24 mouse cellular contexts compared by ENCODE assay signal in the genomic region with DNA sequence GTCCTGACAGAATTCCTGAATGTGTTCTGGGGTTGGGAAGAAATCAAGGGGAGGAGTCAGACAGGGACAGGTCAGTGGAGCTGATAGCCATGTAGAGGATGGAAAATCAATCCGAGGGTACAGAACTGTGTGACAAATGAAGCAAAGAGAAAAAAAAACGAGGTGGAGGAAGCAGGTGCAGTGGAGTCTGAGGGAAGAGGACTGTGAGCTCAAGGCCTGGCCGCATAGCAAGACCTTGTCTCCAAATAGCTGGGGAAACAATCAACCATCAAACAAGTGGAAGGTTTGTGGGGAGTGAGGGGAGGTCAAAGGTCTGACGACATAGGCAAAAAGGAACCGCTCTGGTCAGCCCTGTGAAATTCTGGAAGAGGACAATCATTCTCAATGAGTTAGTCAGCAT. TPM values are rescaled to one million over a fixed set of nuclear protein-coding genes. Genes with fewer than 3 reads are reported as not detected.
DNase-seq lines count a peak whose midpoint lies in the region; ATAC-seq and TF ChIP-seq lines count a peak whose summit lies in the region.
"Had no signal": no experiment of that assay in that cellular context is flagged by ENCODE, and none has a peak within 500 bp of the region (broad histone marks: within the 10 kb centered on the region; RNA-seq: fewer than 3 reads in every experiment).

No protein-coding gene starts in this region.

- H3K79me2 ChIP-seq in heart, adult 2 months (replicated peaks; ENCODE audit: control insufficient read depth, insufficient read depth, low read length): no peaks in the 10 kb centered on the region

- TF ChIP-seq EP300 in heart, adult 2 months (IDR thresholded peaks at IDR 0.05; ENCODE audit: insufficient read depth, low read depth, low read length): no peak

- no peak for TF ChIP-seq POLR2A in heart, adult 2 months (IDR thresholded peaks at IDR 0.05; ENCODE audit: insufficient read depth, low read depth, low read length)

- no peaks in the 10 kb centered on the region for H3K36me3 ChIP-seq in heart, adult 2 months (ENCODE audit: control insufficient read depth, insufficient read depth, low read length)
- H3K36me3 ChIP-seq: embryonic facial prominence, embryonic 10.5 days; embryonic facial prominence, embryonic 12.5 days; forebrain, embryonic 10.5 days; forebrain, embryonic 12.5 days; G1E had no signal

- H3K27ac ChIP-seq in heart, adult 2 months: no peak overlapping the region
- H3K27ac ChIP-seq: embryonic facial prominence, embryonic 10.5 days; embryonic facial prominence, embryonic 12.5 days; forebrain, embryonic 10.5 days; forebrain, embryonic 12.5 days had no signal

- intact Hi-C loops in heart, adult 2 months (cut with DNase I): no loop called here

- H3K4me3 ChIP-seq in heart, adult 2 months: no peak overlapping the region
- H3K4me3 ChIP-seq: embryonic facial prominence, embryonic 10.5 days; embryonic facial prominence, embryonic 12.5 days; forebrain, embryonic 10.5 days; forebrain, embryonic 12.5 days had no signal

- no peaks in the 10 kb centered on the region for H3K4me1 ChIP-seq in heart, adult 2 months (ENCODE audit: control insufficient read depth, insufficient read depth, low read length)
- H3K4me1 ChIP-seq: embryonic facial prominence, embryonic 12.5 days; forebrain, embryonic 12.5 days had no signal

- H3K27me3 ChIP-seq in heart, adult 2 months (ENCODE audit: control insufficient read depth, insufficient read depth, low read length): no peaks in the 10 kb centered on the region
- H3K27me3 ChIP-seq: CH12.LX; embryonic facial prominence, embryonic 12.5 days; forebrain, embryonic 12.5 days had no signal

- TF ChIP-seq CTCF in heart, adult 2 months (IDR thresholded peaks at IDR 0.05): no peak

- peak; percentile 42 for DNase-seq in heart, adult 11 months
- DNase-seq in heart, adult 2 months: no peak
- DNase-seq in 3T3-L1 (ENCODE audit: low read depth, low spot score): peak; percentile 27
- peak; percentile 67 for DNase-seq in Muller cell, postnatal 12 days (ENCODE audit: inconsistent ontology term)
- DNase-seq in layer of hippocampus, adult 8-10 months (ENCODE audit: low spot score in 2 of 2): no peak
- DNase-seq: adrenal gland, adult 8-10 months; adrenal gland, postnatal 14 days; adrenal gland, postnatal 36 days; cerebellum, adult 11-12 months; cerebellum, adult 2 months; cerebellum, adult 9-10 months; cerebellum, postnatal 10 days; cerebellum, postnatal 25 days had no signal

- WGBS in heart, adult 2 months: 49% methylated on average over 5 of the region's 5 CpGs

- ATAC-seq in erythroid progenitor cell, adult 5-6 weeks (replicated peaks; ENCODE audit: low FRiP score, poor library complexity, severe bottlenecking): no peak
- ATAC-seq: activated CD4-positive, CD25-positive, alpha-beta regulatory T cell, adult 4 months; CD4-positive, CD25-positive, alpha-beta regulatory T cell, adult 4 months; forebrain, embryonic 14.5 days; forebrain, embryonic 16.5 days had no signal

- H3K9ac ChIP-seq in heart, adult 2 months (ENCODE audit: low read depth, low read length): no peak overlapping the region
- H3K9ac ChIP-seq: embryonic facial prominence, embryonic 12.5 days; forebrain, embryonic 12.5 days had no signal

RNA-seq across cellular contexts. Expression of a gene that starts 6.0 kb away (rescaled TPM):
- total RNA-seq in heart, adult 2 months (2021): not detected
- polyA plus RNA-seq in heart, adult 2 months (2012; rRNA removed): not detected in 2 replicates
- total RNA-seq in erythroid progenitor cell, adult 5-6 weeks (2015; ENCODE audit: low replicate concordance): not detected in 2 replicates
- total RNA-seq in erythroid progenitor cell, adult 5-6 weeks (2017; ENCODE audit: low replicate concordance): not detected in 2 replicates
- under 1 TPM; 0.19 to 0.61 (median 0.29) TPM for total RNA-seq in layer of hippocampus, adult 8-10 months (2022)
- total RNA-seq: adrenal gland, adult 8-10 months; adrenal gland, postnatal 14 days had no signal
- polyA plus RNA-seq: activated CD4-positive, CD25-positive, alpha-beta regulatory T cell, adult 4 months; CD4-positive, CD25-positive, alpha-beta regulatory T cell, adult 4 months; cerebellum, adult 2 months; forebrain, embryonic 10.5 days; G1E had no signal

RNA-seq across cellular contexts. Expression of a gene that starts 35.0 kb away (rescaled TPM):
- total RNA-seq in heart, adult 2 months (2021): not detected
- 0.03 TPM in 1 of 2 replicates, not detected in the other for polyA plus RNA-seq in heart, adult 2 months (2012; rRNA removed)
- not detected in 2 replicates for total RNA-seq in erythroid progenitor cell, adult 5-6 weeks (2015; ENCODE audit: low replicate concordance)
- total RNA-seq in erythroid progenitor cell, adult 5-6 weeks (2017; ENCODE audit: low replicate concordance): not detected in 2 replicates
- total RNA-seq in layer of hippocampus, adult 8-10 months (2022): under 1 TPM; 0.08 to 0.37 (median 0.16) TPM
- total RNA-seq: G1E had no signal
- polyA plus RNA-seq: activated CD4-positive, CD25-positive, alpha-beta regulatory T cell, adult 4 months; CD4-positive, CD25-positive, alpha-beta regulatory T cell, adult 4 months; cerebellum, adult 2 months; embryonic facial prominence, embryonic 10.5 days; forebrain, embryonic 10.5 days; forebrain, embryonic 12.5 days; forebrain, embryonic 16.5 days; G1E had no signal

Comparison
In these comparisons a context has a peak if more than half of its experiments do, and no peak if none do; other contexts are left out.
1. DNase-seq: peak in heart, adult 11 months (single experiment), 3T3-L1 (single experiment) and Muller cell, postnatal 12 days (single experiment); none in heart, adult 2 months (0 of 2) and layer of hippocampus, adult 8-10 months (0 of 2).